ENCODE assay signal across 28 mouse cellular contexts in the genomic region with DNA sequence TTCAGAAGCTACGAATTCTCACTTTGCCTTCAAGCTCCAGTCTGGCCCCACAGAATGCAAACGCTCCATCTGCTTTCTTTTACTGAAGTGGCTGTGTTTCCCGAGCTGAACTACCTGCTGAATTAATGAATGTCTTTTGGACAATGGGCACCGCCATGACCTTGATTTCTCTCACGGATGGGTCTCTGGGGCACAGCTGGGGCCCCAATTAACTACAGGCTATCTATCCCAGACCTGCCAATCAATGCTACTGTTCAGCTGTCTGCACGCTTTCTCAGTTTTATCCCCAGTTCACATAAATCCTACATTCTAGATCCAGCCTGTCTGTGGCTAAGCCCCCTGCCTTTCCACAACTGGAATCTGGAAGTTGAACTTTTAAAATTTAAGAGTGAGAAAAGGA. TPM values are rescaled to one million over a fixed set of nuclear protein-coding genes. Genes with fewer than 3 reads are reported as not detected.
DNase-seq lines count a peak whose midpoint lies in the region; ATAC-seq lines count a peak whose summit lies in the region.
"Had no signal": no experiment of that assay in that cellular context is flagged by ENCODE, and none has a peak within 500 bp of the region (broad histone marks: within the 10 kb centered on the region; RNA-seq: fewer than 3 reads in every experiment).

No protein-coding gene starts in this region.

- no peak overlapping the region for H3K4me3 ChIP-seq in heart, embryonic 13.5 days
- no peak overlapping the region for H3K4me3 ChIP-seq in heart, embryonic 10.5 days
- H3K4me3 ChIP-seq in midbrain, embryonic 12.5 days: no peak overlapping the region
- H3K4me3 ChIP-seq in midbrain, embryonic 11.5 days (ENCODE audit: low read depth, low read length): no peak overlapping the region
- H3K4me3 ChIP-seq: embryonic facial prominence, embryonic 13.5 days; erythroblast, embryonic 14.5 days; heart, embryonic 15.5 days; left cerebral cortex, adult 2 months; liver, embryonic 15.5 days; lung, embryonic 15.5 days; megakaryocyte, embryonic 14.5 days; myocyte had no signal

- 74% methylated on average over 6 of the region's 6 CpGs for WGBS in heart, embryonic 13.5 days
- 81% methylated on average over 6 of the region's 6 CpGs for WGBS in heart, embryonic 10.5 days
- WGBS in midbrain, embryonic 12.5 days: 36% methylated on average over 6 of the region's 6 CpGs
- 55% methylated on average over 6 of the region's 6 CpGs for WGBS in midbrain, embryonic 11.5 days

- ATAC-seq in heart, embryonic 13.5 days (ENCODE audit: extremely low read depth, insufficient number of reproducible peaks, low FRiP score, low TSS enrichment): no peak
- 0 out of 2 replicates have a peak, but pooled peaks have one; percentile 38 for ATAC-seq in midbrain, embryonic 12.5 days (ENCODE audit: low FRiP score, low read depth)
- no peak for ATAC-seq in midbrain, embryonic 11.5 days (ENCODE audit: low FRiP score)
- ATAC-seq: inflammation-experienced regulatory T-cells, adult 6 months; Patski had no signal

- no peak overlapping the region for H3K4me2 ChIP-seq in heart, embryonic 13.5 days
- no peak overlapping the region for H3K4me2 ChIP-seq in midbrain, embryonic 12.5 days (replicated peaks)
- no peak overlapping the region for H3K4me2 ChIP-seq in midbrain, embryonic 11.5 days
- H3K4me2 ChIP-seq: embryonic facial prominence, embryonic 13.5 days; heart, embryonic 15.5 days; liver, embryonic 15.5 days; lung, embryonic 15.5 days had no signal

- H3K9ac ChIP-seq in heart, embryonic 13.5 days: no peak overlapping the region
- no peak overlapping the region for H3K9ac ChIP-seq in midbrain, embryonic 12.5 days (replicated peaks)
- H3K9ac ChIP-seq in midbrain, embryonic 11.5 days (ENCODE audit: low read length): no peak overlapping the region
- H3K9ac ChIP-seq: embryonic facial prominence, embryonic 13.5 days; heart, embryonic 15.5 days; liver, embryonic 15.5 days; lung, embryonic 15.5 days had no signal

- H3K27me3 ChIP-seq in heart, embryonic 13.5 days (replicated peaks): no peaks in the 10 kb centered on the region
- H3K27me3 ChIP-seq in heart, embryonic 10.5 days (ENCODE audit: insufficient read depth, poor library complexity, severe bottlenecking): no peaks in the 10 kb centered on the region
- no peaks in the 10 kb centered on the region for H3K27me3 ChIP-seq in midbrain, embryonic 12.5 days
- H3K27me3 ChIP-seq in midbrain, embryonic 11.5 days (ENCODE audit: control insufficient read depth, insufficient read depth, low read length): no peaks in the 10 kb centered on the region
- H3K27me3 ChIP-seq: embryonic facial prominence, embryonic 13.5 days; heart, embryonic 15.5 days; liver, embryonic 15.5 days; lung, embryonic 15.5 days; Patski had no signal

- peaks cover 11% of the 10 kb centered on the region; the same call in 1 of the 2 replicates for H3K36me3 ChIP-seq in heart, embryonic 13.5 days
- H3K36me3 ChIP-seq in heart, embryonic 10.5 days: peaks cover 22% of the 10 kb centered on the region
- H3K36me3 ChIP-seq in midbrain, embryonic 12.5 days: no peaks in the 10 kb centered on the region
- H3K36me3 ChIP-seq in midbrain, embryonic 11.5 days (ENCODE audit: control insufficient read depth, insufficient read depth, low read length): no peaks in the 10 kb centered on the region
- H3K36me3 ChIP-seq: embryonic facial prominence, embryonic 13.5 days; G1E; heart, embryonic 15.5 days; liver, embryonic 15.5 days; lung, embryonic 15.5 days had no signal

- peaks cover 61% of the 10 kb centered on the region for H3K4me1 ChIP-seq in heart, embryonic 13.5 days
- H3K4me1 ChIP-seq in heart, embryonic 10.5 days: peaks cover 56% of the 10 kb centered on the region
- H3K4me1 ChIP-seq in midbrain, embryonic 12.5 days: peaks cover 22% of the 10 kb centered on the region
- H3K4me1 ChIP-seq in midbrain, embryonic 11.5 days (ENCODE audit: control insufficient read depth, insufficient read depth, low read length): peaks cover 11% of the 10 kb centered on the region
- H3K4me1 ChIP-seq: liver, embryonic 15.5 days had no signal

- H3K27ac ChIP-seq in heart, embryonic 13.5 days (replicated peaks): peak overlapping the region; percentile 22; the same call in 1 of the 2 replicates
- H3K27ac ChIP-seq in heart, embryonic 10.5 days: no peak overlapping the region
- peak overlapping the region; percentile 46; the same call in 1 of the 2 replicates for H3K27ac ChIP-seq in midbrain, embryonic 12.5 days (replicated peaks)
- H3K27ac ChIP-seq in midbrain, embryonic 11.5 days (ENCODE audit: low read depth, low read length): no peak overlapping the region
- H3K27ac ChIP-seq: embryonic facial prominence, embryonic 13.5 days; left cerebral cortex, adult 2 months; liver, embryonic 15.5 days; lung, embryonic 15.5 days had no signal

- DNase-seq in heart, embryonic 10.5 days (ENCODE audit: low spot score): no peak
- no peak for DNase-seq in midbrain, embryonic 11.5 days (ENCODE audit: low spot score, missing footprints)
- peak; percentile 60 for DNase-seq in mesoderm, embryonic 11.5 days (ENCODE audit: low read depth, low spot score)
- peak; percentile 65 for DNase-seq in retina, postnatal 1 day
- DNase-seq in heart, adult 8-10 months (ENCODE audit: low spot score): no peak
- DNase-seq: adrenal gland, adult 2 months; B cell, adult 2 months; cerebellum, adult 11-12 months; cerebellum, postnatal 10 days; gastrocnemius, postnatal 25 days; heart, adult 18-20 months; heart, postnatal 36 days; kidney, adult 18-20 months; liver; lung, postnatal 36 days had no signal

- H3K9me3 ChIP-seq in heart, embryonic 13.5 days: no peaks in the 10 kb centered on the region
- H3K9me3 ChIP-seq in heart, embryonic 10.5 days: no peaks in the 10 kb centered on the region
- no peaks in the 10 kb centered on the region for H3K9me3 ChIP-seq in midbrain, embryonic 12.5 days
- H3K9me3 ChIP-seq in midbrain, embryonic 11.5 days (ENCODE audit: control insufficient read depth, low read length): no peaks in the 10 kb centered on the region
- H3K9me3 ChIP-seq: embryonic facial prominence, embryonic 13.5 days; G1E; heart, embryonic 15.5 days; liver, embryonic 15.5 days; lung, embryonic 15.5 days; megakaryocyte, embryonic 14.5 days had no signal

RNA-seq across cellular contexts. Expression of gene Ypel2, which starts 10.5 kb away (rescaled TPM):
- 18.1 and 20.0 TPM in 2 replicates for polyA plus RNA-seq in heart, embryonic 13.5 days (2015; fragmentation: Nextera tagmentation; extraction: Ambion mirVana)
- polyA plus RNA-seq in heart, embryonic 10.5 days (2016; fragmentation: Nextera tagmentation; extraction: Ambion mirVana): 13.0 and 21.5 TPM in 2 replicates
- polyA plus RNA-seq in midbrain, embryonic 12.5 days (2016; fragmentation: Nextera tagmentation; extraction: Ambion mirVana): 10.0 and 10.3 TPM in 2 replicates
- 5.4 and 6.1 TPM in 2 replicates for polyA plus RNA-seq in midbrain, embryonic 11.5 days (2014; fragmentation: Nextera tagmentation; extraction: Ambion mirVana)
- total RNA-seq in heart, adult 8-10 months (2022): 10 to 100 TPM in 2 of 4 experiments, 1 to 10 TPM in 2; 8.2 to 15.7 (median 11.9) TPM

Comparison
In these comparisons a context has a peak if more than half of its experiments do, and no peak if none do; other contexts are left out.
1. H3K27ac ChIP-seq: peak in heart, embryonic 13.5 days (single experiment) and midbrain, embryonic 12.5 days (single experiment); none in heart, embryonic 10.5 days (single experiment) and midbrain, embryonic 11.5 days (single experiment).
2. DNase-seq: peak in mesoderm, embryonic 11.5 days (single experiment) and retina, postnatal 1 day (single experiment); none in heart, embryonic 10.5 days (single experiment), midbrain, embryonic 11.5 days (single experiment) and heart, adult 8-10 months (single experiment).